ENCODE assay signal across 10 mouse cellular contexts in the genomic region with DNA sequence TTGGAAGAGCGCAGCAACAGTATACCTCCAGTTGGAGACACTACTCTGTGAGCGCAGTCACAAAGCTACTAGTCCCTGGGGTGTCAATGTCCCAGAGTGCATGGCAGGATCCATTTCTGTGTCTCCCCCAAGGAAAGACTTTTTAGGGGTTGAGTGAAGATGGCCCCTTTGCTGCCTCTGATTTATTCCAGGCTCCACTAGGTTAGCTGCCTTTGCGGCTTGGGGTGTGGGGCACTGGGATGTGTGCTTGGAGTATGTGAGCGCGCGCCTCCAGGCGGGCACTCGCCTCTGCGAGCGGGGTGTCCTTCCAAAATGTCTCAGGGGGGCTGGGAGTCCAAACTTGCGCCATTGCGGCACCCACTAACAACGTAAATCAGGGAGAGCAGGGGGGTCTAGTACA. TPM values are rescaled to one million over a fixed set of nuclear protein-coding genes. Genes with fewer than 3 reads are reported as not detected.
DNase-seq lines count a peak whose midpoint lies in the region; ATAC-seq lines count a peak whose summit lies in the region.
"Had no signal": no experiment of that assay in that cellular context is flagged by ENCODE, and none has a peak within 500 bp of the region (broad histone marks: within the 10 kb centered on the region; RNA-seq: fewer than 3 reads in every experiment).

No protein-coding gene starts in this region.

- no peak overlapping the region for H3K9ac ChIP-seq in intestine, embryonic 14.5 days (ENCODE audit: low read length)
- H3K9ac ChIP-seq in liver, embryonic 12.5 days = no peak overlapping the region

- no peaks in the 10 kb centered on the region for H3K36me3 ChIP-seq in embryonic facial prominence, embryonic 10.5 days (replicated peaks)
- H3K36me3 ChIP-seq in intestine, embryonic 14.5 days (ENCODE audit: control insufficient read depth, insufficient read depth, low read length) = no peaks in the 10 kb centered on the region
- no peaks in the 10 kb centered on the region for H3K36me3 ChIP-seq in liver, embryonic 12.5 days

- no peaks in the 10 kb centered on the region for H3K9me3 ChIP-seq in embryonic facial prominence, embryonic 10.5 days
- no peaks in the 10 kb centered on the region for H3K9me3 ChIP-seq in intestine, embryonic 14.5 days (ENCODE audit: control insufficient read depth, low read length)
- no peaks in the 10 kb centered on the region for H3K9me3 ChIP-seq in liver, embryonic 12.5 days (replicated peaks)

- H3K4me2 ChIP-seq in intestine, embryonic 14.5 days (ENCODE audit: low read length) = peak overlapping the region; percentile 59
- no peak overlapping the region for H3K4me2 ChIP-seq in liver, embryonic 12.5 days

- H3K27me3 ChIP-seq in embryonic facial prominence, embryonic 10.5 days (replicated peaks; ENCODE audit: low read depth, poor library complexity, severe bottlenecking) = peaks cover 25% of the 10 kb centered on the region
- no peaks in the 10 kb centered on the region for H3K27me3 ChIP-seq in intestine, embryonic 14.5 days (replicated peaks; ENCODE audit: control insufficient read depth, insufficient read depth, low read length)
- H3K27me3 ChIP-seq in liver, embryonic 12.5 days (replicated peaks) = peaks cover 41% of the 10 kb centered on the region

- 0 out of 2 replicates have a peak, but pooled peaks cover 3% of the 10 kb centered on the region for H3K4me1 ChIP-seq in embryonic facial prominence, embryonic 10.5 days
- no peaks in the 10 kb centered on the region for H3K4me1 ChIP-seq in intestine, embryonic 14.5 days (replicated peaks; ENCODE audit: control insufficient read depth, insufficient read depth, low read length)
- no peaks in the 10 kb centered on the region for H3K4me1 ChIP-seq in liver, embryonic 12.5 days

- DNase-seq in layer of hippocampus, adult 11-12 months (ENCODE audit: low spot score) = peak; percentile 6
- DNase-seq in layer of hippocampus, adult 9-10 months (ENCODE audit: low spot score) = no peak
- DNase-seq in embryonic facial prominence, embryonic 10.5 days (ENCODE audit: low spot score) = peak; percentile 31
- peak; percentile 54 for DNase-seq in intestine, embryonic 14.5 days (ENCODE audit: low spot score)
- peak; percentile 25 for DNase-seq in neural tube, embryonic 10.5 days (ENCODE audit: extremely low spot score, low spot score)
- no peak for DNase-seq in gastrocnemius, postnatal 25 days
- DNase-seq in spleen, postnatal 4 days (ENCODE audit: low spot score in 2 of 2) = no peak

- peak overlapping the region; percentile 60 for H3K4me3 ChIP-seq in embryonic facial prominence, embryonic 10.5 days
- peak overlapping the region; percentile 44 for H3K4me3 ChIP-seq in intestine, embryonic 14.5 days (ENCODE audit: low read depth, low read length)
- no peak overlapping the region for H3K4me3 ChIP-seq in liver, embryonic 12.5 days

- no peak for ATAC-seq in intestine, embryonic 14.5 days (replicated peaks; ENCODE audit: low FRiP score, low TSS enrichment, low read depth)
- no peak for ATAC-seq in liver, embryonic 12.5 days

- WGBS in embryonic facial prominence, embryonic 10.5 days = 16% methylated on average over 13 of the region's 13 CpGs
- WGBS in intestine, embryonic 14.5 days = 10% methylated on average over 13 of the region's 13 CpGs
- 11% methylated on average over 13 of the region's 13 CpGs for WGBS in liver, embryonic 12.5 days (ENCODE audit: insufficient replicate concordance)

- H3K27ac ChIP-seq in embryonic facial prominence, embryonic 10.5 days (replicated peaks) = no peak overlapping the region
- H3K27ac ChIP-seq in intestine, embryonic 14.5 days (ENCODE audit: low read depth) = no peak overlapping the region
- no peak overlapping the region for H3K27ac ChIP-seq in liver, embryonic 12.5 days

RNA-seq across cellular contexts. Expression of a gene that starts 1.6 kb away (rescaled TPM):
- 3.2 and 5.4 TPM in 2 replicates for polyA plus RNA-seq in embryonic facial prominence, embryonic 10.5 days (2016; fragmentation: Nextera tagmentation; extraction: Ambion mirVana)
- polyA plus RNA-seq in intestine, embryonic 14.5 days (2014; fragmentation: Nextera tagmentation; extraction: Ambion mirVana) = 6.2 and 7.7 TPM in 2 replicates
- total RNA-seq in gastrocnemius, postnatal 25 days (2021) = under 1 TPM; 0.08 to 0.38 TPM
- polyA plus RNA-seq in liver, embryonic 12.5 days (2016; fragmentation: Nextera tagmentation; extraction: Ambion mirVana) = 0.48 and 0.87 TPM in 2 replicates
- total RNA-seq: neutrophil, adult 5-6 weeks had no signal

RNA-seq across cellular contexts. Expression of a gene that starts 21.2 kb away (rescaled TPM):
- not detected in 2 replicates for polyA plus RNA-seq in embryonic facial prominence, embryonic 10.5 days (2016; fragmentation: Nextera tagmentation; extraction: Ambion mirVana)
- polyA plus RNA-seq in intestine, embryonic 14.5 days (2014; fragmentation: Nextera tagmentation; extraction: Ambion mirVana) = not detected in 2 replicates
- not detected for total RNA-seq in gastrocnemius, postnatal 25 days (2021)
- polyA plus RNA-seq in liver, embryonic 12.5 days (2016; fragmentation: Nextera tagmentation; extraction: Ambion mirVana) = not detected in 2 replicates
- total RNA-seq: neutrophil, adult 5-6 weeks had no signal
- polyA plus RNA-seq: gonadal fat pad, adult 2 months had no signal

Comparison
In these comparisons a context has a peak if more than half of its experiments do, and no peak if none do; other contexts are left out.
1. DNase-seq: peak in layer of hippocampus, adult 11-12 months (single experiment), embryonic facial prominence, embryonic 10.5 days (single experiment), intestine, embryonic 14.5 days (single experiment) and neural tube, embryonic 10.5 days (single experiment); none in layer of hippocampus, adult 9-10 months (single experiment), gastrocnemius, postnatal 25 days (single experiment) and spleen, postnatal 4 days (0 of 2).